Mouse (Mus musculus) NIH3T3 (cell line): ENCODE measurements around the gene Pdk2.

Source experiments
- DNase-seq: peaks from one replicate; pipeline ENCODE4 v3.0.0-alpha.2; 2012; ENCODE audit warnings: low read depth

Gene Pdk2

DNA sequence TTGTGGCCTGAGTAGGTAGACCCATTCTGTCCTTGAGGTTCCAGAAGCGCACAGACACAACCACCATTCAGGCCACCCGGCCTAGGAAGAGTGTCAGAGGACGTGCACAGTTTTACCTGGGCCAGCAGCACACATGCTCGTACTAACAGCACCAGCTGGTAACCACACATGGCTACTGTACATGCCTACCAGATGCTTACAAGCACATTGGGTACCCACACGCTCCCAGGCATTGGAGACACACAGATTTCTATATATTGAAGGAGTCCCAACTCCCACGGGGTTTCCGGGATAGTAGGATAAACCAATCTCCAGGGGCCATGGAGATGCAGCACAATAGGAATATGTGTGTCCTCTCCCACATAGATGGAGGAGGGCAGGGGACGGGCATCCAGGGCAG is 38.4 kb downstream of the Pdk2 start:
- no peak for DNase-seq

DNA sequence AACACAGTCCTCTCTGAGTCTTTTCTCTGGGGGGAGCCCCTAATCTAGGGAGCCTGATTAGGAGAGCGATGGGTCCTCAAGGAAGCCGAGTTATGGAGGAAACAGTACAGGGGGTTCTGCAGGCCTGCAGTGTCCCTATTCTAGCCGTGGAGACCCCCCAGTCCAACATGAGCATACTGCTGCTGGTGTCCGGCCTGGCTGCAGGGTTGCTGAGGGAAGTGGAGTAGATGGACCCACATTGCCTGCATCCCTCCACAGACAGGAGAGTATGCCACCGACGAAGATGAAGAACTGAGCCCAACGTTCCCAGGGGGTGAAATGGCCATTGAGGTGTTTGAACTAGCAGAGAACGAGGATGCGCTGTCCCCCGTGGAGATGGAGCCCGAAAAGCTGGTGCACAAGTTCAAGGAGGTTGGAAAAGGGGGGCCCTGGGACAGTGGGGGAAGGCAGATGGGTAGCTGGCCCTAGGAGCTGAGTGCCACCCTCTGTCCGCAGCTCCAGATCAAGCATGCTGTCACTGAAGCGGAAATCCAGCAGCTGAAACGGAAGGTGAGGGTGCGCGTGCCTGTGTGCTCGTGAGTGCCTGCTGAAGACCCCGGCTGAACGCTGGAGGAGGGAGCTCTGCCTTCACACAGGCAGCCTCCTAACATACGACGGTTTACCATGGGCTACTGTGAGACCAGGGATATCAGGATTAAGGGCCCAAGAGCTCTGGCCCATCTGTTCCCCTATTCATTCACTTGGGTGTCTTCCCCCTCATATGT is 39.4 kb downstream of the Pdk2 start:
- no peak for DNase-seq

DNA sequence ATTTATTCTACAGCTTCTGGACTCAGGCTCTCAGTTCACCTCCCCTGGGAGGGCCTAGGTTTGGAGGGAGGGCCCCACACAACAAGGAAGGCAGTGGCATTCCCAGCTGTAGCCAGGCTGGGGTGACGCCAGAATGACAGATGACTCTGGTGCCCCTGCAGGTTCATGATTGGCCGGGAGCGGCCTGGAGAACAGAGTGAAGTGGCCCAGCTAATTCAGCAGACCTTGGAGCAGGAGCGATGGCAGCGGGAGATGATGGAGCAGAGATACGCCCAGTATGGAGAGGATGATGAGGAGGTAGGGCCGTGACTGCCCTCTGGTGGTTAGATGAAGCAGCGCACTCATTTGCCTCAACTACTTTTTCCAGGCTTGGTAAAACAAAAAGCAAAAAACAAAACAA is 40.1 kb downstream of the Pdk2 start:
- DNase-seq, result peak; percentile 83

DNA sequence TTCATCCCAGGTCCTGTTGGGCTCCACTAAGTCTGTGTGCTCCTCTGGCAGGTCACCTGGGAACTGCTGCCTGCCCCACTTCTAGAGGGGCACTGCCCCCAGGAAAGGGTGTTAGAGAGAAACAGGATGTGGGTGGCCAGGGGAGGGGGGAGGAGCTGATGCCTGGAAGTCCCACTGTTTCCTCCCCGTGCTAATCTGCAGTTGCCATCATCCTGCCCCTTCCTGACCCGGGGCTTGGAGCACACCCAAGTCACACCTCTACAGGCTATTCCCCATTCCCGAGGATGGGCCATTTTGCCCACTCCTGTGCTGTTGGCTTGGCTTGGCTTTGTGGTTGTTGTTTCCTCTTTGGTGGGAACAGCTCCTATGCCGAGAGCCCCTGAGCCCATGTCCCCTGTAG is 40.6 kb downstream of the Pdk2 start:
- DNase-seq, result no peak

DNA sequence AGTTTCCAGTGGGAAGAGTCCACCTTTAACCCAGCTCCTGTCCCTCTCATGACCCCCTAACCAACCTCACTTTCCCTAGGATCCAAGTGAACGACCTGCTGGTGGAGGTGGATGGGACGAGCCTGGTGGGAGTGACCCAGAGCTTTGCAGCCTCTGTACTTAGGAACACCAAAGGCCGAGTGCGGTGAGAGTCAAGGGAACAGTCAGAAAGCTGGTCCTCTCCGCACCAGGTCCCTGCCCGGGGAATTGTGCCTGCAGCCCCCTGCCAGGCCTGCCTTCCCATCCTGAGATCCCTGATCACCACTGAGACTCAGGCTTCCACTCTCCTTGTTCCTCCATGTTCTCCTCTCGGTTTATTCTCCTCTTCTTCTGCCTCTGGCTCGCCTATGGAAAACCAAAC is 41.0 kb downstream of the Pdk2 start:
- no peak for DNase-seq

DNA sequence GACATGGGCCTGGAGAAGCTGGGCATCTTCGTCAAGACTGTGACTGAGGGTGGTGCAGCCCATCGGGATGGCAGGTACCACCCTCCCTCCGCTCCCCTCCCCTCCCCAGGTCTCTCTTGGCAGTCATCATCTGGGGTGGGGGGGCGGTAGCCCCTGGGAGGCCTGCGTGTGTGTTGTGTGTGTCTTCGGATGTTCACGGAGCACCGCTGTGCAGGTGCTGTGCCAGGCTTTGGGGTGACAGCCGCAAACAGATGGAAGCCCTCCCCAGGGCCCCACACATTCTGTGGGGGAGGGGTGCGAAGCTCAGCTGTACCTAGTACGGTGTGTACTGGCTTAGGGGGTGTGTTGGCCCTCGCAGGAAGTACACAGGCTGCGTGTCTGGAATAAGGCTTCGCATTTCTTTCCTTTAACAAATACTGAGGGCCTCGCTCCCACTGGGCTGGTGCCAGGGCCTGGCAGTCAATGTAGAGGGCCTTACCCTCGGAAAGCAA is 43.1 kb downstream of the Pdk2 start:
- DNase-seq, result no peak

DNA sequence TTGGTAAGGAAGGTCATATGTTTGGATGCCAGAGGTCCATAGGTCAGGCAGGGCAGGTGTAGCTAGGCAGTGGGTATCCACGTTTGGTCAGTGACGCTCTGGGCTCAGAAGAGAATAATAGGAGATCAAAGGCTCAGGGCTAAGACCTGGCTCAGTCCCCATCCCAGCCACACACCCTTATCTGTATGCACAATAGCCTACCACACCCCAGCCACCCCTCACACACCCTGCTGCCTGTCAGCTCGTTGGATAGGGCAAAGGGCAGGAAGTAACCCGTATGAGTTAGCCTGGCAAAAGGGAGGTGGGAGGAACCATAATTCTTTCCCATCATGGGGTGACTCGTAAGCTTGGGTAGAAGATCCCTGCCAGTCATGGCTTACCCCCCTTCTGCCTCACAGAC is 43.6 kb downstream of the Pdk2 start:
- no peak for DNase-seq

DNA sequence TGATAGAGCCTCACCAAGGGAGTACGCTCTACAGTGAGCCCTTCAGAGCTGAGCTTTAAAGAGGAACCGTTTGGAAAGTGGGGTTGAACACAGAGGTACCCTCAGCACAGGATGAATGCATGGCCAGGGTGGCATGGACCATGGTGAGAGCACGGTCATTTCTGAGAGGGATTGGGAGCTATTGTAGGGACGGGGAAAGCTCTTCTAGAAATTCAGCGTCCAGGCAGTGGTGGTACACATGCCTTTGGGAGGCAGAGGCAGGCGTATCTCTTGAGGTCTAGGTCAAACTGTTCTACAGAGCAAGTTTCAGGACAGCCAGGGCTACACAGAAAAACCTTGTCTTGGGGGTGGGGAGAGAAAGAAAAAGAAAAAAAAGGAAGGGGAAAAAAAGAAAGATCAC is 44.2 kb downstream of the Pdk2 start:
- no peak for DNase-seq

DNA sequence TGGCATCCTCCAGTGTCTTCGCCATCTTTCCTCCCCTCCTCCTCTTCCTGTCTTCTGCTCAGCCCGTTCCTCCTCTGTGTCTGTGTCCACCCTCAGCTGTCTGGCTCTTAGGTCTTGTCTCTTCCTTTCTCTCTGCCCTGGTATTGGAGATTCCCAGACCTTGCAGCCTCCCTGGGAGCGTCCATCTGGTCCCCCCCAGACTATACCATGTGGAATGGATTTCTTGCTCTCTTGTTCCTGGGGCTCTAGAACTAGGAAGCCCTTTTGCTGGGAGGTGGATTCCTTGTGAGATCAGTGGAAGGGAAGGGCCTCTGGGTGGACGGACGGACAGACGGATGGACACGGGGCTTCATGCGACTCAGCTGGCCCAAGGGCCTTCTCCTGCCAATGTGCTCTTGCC is 45.1 kb downstream of the Pdk2 start:
- no peak for DNase-seq

DNA sequence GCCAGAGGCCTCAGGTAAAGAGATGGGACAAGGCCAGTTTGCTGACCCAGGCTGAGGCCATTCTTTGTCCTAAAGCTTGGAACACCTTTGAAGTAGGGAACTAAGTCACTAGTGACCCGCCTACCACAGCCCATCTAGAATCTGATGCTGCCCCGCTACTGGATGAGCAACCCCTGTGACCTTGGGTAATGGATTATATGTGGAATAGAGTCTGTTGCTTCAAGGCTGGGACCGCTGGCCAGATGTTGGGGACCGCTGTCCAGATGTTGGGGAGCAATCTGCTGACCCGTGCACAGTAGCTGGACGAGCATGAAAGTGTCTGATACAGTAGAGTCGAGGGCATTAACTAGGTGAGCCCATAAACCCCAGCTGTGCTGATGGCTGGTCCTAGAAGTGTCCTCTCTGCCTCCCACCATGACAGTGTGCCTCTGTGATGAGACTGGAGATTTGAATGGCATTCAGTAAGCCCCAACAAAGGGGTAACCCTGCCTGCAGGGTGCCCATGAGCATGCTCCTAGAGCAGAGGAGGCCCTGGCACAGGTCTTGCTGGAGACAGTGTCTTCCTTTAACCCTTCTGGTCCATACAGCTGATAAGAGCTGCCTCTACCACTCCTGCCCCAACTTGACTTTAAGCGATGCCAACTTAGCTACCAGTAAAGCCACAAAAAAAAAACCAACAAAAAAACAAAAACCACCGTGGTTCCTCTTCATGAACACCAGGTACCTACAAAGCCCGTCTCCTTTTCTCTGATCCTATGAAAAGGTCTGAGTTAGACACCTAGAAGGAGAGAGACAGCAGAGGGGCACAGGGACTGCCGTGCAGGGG is 46.0 kb downstream of the Pdk2 start:
- no peak for DNase-seq

DNA sequence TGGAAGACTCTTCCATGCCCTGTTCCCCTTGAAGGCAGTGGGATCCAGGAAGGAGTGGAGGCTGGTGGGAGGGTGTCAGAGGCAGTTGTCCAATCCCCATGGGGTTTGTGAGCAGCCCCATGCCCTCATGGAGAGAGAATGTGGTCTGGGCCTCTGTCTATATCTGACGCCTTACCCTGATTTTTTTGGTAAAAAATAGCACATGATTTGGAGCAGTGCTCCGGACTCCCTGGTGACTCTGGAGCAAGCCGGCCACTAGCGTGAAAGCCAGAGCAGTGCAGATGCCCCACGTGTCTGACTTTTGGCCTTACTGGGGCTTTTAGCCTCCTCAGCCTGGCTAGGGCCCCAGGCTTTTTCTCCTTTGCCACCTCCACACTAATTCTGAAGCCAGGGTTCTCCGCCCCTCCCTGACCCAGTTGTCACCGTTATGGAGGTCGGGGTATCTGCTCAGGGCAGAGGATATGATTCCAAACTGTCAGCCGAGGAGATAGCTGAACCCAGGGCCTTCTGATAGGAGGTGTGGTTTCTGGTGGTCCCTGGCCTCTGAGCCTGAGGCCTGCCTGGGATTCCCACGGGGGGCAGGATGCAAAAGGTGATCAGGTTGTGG is 46.8 kb downstream of the Pdk2 start:
- DNase-seq, result no peak

DNA sequence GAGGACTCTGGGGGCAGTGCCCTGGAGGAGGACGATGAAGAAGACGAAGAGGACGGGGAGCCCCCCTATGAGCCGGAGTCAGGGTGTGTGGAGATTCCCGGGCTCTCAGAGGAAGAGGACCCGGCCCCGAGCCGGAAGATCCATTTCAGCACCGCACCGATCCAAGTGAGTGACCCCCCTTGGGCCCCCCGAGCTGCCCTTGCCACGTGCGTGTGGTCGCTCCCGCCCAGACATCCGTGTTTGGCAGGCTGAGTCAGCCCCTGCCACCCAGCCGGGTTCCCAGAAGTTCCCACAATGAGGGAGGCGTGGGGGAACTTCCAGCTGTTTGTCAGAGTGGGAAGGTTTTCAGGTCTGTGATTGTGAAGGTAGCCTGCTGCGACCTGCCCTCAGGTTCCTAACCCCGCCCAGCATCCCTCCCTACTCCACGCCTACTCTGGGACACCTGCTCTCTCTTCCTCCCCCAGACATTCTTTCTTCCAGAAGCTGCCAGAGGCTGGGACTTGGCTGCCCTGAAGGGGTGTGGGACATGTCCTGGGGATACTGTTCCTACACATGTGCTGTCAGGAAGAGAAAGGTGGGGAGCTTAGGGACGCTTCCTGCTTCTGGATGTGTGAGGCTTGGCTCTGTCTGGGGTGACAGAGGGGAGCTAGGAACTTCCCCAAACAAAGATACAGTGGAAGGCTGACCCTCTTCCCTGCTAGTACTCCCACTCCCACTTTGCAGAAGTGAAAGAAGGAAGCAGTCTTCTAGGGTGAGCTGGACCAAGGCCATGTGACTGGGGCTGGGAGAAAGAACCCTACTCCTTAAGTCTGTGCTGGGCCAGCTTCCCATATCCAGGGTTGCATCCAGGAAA is 48.2 kb downstream of the Pdk2 start:
- DNase-seq, result peak; percentile 74

DNA sequence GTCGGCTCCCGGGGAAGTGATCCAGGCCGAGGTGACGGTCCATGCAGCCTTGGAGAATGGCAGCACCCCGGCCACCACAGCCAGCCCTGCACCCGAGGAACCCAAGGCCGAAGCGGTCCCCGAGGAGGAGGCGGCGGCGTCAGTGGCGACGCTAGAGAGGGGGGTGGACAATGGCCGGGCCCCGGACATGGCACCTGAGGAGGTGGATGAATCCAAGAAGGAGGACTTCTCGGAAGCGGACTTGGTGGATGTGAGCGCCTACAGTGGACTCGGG is 48.7 kb downstream of the Pdk2 start:
- peak; percentile 12 for DNase-seq

DNA sequence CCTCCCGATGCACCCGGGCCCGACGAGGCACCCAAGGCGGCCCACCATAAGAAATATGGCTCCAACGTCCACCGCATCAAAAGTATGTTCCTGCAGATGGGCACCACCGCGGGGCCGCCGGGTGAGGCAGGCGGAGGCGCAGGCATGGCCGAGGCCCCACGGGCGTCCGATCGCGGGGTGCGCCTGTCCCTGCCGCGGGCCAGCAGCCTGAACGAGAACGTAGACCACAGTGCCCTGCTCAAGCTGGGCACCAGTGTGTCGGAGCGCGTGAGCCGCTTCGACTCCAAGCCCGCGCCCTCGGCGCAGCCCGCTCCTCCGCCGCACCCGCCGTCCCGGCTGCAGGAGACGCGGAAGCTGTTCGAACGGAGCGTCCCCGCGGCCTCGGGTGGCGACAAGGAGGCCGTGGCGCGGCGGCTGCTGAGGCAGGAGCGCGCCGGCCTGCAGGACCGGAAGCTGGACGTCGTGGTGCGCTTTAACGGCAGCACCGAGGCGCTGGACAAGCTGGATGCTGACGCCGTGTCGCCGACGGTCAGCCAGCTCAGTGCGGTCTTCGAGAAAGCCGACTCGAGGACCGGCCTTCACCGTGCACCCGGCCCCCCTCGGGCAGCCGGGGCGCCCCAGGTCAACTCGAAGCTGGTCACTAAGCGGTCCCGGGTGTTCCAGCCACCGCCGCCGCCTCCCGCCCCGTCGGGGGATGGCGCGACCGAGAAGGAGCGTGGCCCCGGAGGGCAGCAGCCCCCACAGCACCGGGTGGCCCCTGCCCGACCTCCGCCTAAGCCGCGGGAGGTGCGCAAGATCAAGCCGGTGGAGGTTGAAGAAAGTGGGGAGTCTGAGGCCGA is 49.3 kb downstream of the Pdk2 start:
- DNase-seq, result peak; percentile 54

DNA sequence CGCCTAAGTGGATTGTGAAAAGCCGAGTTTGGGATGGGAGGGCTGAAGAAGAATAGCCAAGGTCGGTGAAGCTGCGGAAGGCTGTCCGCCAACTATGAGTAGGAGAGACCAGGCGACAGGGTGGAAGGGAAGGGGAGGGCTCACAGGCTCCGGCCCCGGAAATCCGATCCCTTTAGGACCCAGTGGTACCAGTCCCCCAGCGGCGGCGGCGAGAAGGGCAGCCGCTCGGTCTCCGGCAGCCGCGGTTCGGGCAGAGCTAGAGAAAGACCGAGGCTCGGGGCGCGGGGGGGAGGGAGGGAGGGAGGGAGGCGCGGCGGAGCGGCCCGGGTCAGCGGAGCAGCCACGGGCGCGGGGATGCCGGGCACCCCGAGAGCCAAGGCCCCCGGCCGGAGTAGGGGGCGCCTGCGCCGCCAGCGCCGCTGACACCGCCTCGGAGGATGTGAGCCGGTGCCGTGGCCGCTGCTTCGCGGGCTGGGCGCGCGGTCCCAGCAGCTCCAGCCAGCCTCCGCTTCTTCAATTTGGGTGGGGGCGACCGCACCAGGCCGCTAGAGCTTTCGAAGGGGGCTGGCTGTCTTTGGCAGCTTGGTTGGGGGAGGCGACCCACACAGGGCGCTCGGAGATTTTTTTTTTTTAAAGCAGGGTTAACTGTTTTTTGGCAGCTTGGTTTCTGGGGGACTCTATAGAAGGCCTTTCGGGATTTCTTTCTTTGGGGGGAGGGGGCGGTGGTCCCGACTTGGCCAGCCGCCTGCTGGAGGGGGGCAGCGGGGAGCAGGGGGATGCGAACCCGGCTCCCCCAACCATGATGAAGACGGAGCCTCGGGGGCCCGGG is 50.2 kb downstream of the Pdk2 start, which contains the start of gene Ppp1r9b:
Gene Ppp1r9b, plus strand, starts transcription at position 287 of the 829 bp plus-strand sequence.
- peak; percentile 96 for DNase-seq

DNA sequence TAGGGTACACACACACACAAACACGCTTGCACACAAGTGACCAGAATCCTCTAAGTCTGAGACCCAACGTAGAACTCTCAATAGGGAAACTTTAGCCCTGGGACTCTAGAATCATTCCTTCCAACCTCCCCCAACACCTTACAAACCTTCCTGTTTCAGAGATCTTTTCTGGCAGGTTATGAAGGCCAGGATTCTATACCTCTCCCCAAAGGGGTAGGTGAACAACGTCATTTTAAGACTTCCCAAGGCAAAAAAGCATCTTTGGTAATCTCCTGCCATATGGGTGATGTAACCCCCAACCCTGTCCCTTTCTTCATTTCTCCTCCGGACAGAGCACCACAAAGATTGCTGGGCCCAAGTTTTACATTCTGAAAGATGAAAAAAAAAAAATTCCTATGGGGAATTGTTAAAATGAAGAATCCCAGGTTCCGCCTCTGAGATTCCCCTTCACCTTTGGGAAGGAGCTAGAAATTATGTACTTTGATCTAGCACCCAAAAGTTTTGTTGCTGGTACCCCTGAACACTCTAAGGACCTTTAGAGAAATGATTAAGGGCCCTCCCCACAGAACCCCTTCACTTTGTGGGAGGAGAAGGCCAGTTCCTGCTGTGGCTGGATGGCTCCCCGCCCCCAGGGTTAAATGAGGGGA is 50.9 kb downstream of the Pdk2 start:
- DNase-seq, result no peak

DNA sequence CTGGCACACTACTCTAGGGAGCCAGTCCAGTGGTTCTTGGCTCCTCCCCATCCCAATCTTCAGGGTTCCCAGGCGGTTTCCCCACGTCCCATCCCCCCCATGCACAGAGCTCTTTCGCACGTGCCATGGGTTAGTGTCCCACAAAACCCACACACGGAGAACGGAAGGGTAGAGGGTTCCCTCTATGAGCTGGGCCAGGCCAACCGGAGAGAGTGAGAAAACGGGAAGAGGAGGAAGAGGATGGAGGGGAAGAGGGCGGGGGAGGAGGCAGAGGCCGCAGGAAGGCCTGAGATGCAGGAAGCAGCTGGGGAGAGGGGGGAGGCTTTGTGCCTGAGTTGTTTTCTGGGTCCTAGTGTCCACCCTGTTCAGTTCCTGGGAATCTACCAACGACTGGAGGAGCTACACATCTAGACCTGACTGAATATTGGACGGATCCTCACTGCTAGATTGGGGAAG is 51.6 kb downstream of the Pdk2 start:
- DNase-seq, result peak; percentile 93

DNA sequence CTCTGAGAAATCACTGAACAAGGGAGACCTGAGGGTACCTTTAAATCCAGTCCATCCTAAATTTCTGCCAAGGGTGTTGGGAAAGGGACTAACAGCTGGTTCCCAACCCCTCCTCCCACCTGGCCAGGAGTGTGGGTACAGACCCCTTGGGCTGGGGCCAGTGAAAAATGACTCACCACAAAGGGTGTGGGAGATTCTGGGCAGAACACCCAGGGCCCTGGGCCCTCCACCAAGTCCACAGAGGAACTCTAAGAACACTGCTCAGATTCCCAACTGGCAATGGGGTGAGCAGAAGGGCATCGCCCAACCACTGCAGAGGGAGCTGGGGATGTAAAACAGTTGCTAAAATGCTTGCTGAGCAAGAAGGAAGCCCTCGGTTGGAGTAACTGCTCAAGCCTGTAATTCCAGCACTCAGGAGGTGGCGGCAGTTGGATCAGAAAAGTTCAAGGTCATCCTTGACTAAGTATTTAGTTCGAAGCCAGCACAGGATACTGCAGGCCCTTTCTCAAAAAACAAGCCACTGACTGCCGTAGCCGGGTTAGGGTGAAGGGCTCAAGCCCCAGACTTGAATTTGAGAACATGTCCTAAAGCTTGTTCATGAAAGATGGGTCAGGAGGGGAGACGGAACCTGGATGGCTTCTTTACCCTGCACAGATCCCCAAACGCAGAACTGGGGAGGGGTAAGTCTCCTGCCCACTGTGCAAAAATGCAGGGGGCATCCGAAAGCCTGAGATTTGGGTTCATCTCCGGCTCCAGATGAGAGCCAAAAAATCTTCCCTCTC is 52.2 kb downstream of the Pdk2 start:
- peak; percentile 81 for DNase-seq

DNA sequence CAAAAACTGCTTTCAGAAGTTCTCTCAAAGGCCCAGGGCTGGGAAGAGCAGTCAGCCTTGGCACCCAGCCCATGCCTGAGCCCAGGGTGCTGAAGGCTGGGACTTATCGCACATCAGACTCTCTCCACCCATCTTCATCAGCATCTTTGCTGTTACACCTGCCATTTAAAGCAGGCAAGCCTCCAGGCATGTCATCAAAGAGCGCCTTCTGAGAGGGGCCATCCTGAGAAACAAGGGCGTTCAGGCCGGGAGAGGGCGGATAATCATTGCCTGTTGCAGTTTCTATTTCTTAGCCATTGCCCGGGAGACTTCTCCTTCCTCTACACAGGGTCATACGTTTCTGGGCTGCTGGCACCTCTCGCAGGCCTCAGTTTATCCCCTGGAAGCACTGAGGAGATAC is 53.3 kb downstream of the Pdk2 start:
- no peak for DNase-seq
